Mouse (Mus musculus) intestine, embryonic 14.5 days (tissue): ENCODE measurements at regions not wholly inside any gene's neighbourhood (a gene's known extent, or its start where the extent isn't known, plus 50 kb on each side); places are given as distances from the start of the nearest gene placed in this dataset.

Experiments used
- ATAC-seq: fragments of 200-750 bp; cut with Nextera tagmentation; replicated peaks from 2 replicates; pipeline ENCODE4 v1.8.0; 2017; ENCODE audit warnings: low read depth, moderate number of reproducible peaks, moderate TSS enrichment, moderate library complexity; ENCODE audit not compliant: low FRiP score, low TSS enrichment
- DNase-seq: peaks from one replicate; pipeline ENCODE4 v3.0.0-alpha.2; 2018; ENCODE audit warnings: low spot score
- H3K27ac ChIP-seq: fragments of 300-500 bp; sonication (generic); 2 replicates; pipeline ENCODE4 v1.5.1; 2014; ENCODE audit warnings: low read depth, mild to moderate bottlenecking, control low read depth
- H3K27me3 ChIP-seq: fragments of 300-500 bp; sonication (generic); replicated peaks from 2 replicates; pipeline ENCODE4 v1.6.1; 2014; ENCODE audit warnings: low read length, control low read depth; ENCODE audit not compliant: control insufficient read depth, insufficient read depth
- H3K36me3 ChIP-seq: fragments of 300-500 bp; sonication (generic); 2 replicates; pipeline ENCODE4 v1.6.1; 2014; ENCODE audit warnings: low read length, control low read depth; ENCODE audit not compliant: control insufficient read depth, insufficient read depth
- H3K4me1 ChIP-seq: fragments of 300-500 bp; sonication (generic); replicated peaks from 2 replicates; pipeline ENCODE4 v1.6.1; 2014; ENCODE audit warnings: low read length, control low read depth, mixed read lengths; ENCODE audit not compliant: control insufficient read depth, insufficient read depth
- H3K4me2 ChIP-seq: fragments of 300-500 bp; sonication (generic); 2 replicates; pipeline ENCODE4 v1.6.1; 2014; ENCODE audit warnings: low read length
- H3K4me3 ChIP-seq: fragments of 300-500 bp; sonication (generic); 2 replicates; pipeline ENCODE4 v1.5.1; 2014; ENCODE audit warnings: low read depth, low read length, control low read depth, mixed read lengths
- H3K9ac ChIP-seq: fragments of 300-500 bp; sonication (generic); 2 replicates; pipeline ENCODE4 v1.6.1; 2014; ENCODE audit warnings: mild to moderate bottlenecking, low read length
- H3K9me3 ChIP-seq: fragments of 300-500 bp; sonication (generic); 2 replicates; pipeline ENCODE4 v1.6.1; 2016; ENCODE audit warnings: low read length, control low read depth; ENCODE audit not compliant: control insufficient read depth
- WGBS: fragments of 180-500 bp; shearing (Covaris S2); extraction: QIAGEN DNeasy Blood & Tissue Kit; methylation state at CpG from one replicate; pipeline ENCODE4 v1.1.7; 2014; 5-methylcytosine and 5-hydroxymethylcytosine counted together

DNA sequence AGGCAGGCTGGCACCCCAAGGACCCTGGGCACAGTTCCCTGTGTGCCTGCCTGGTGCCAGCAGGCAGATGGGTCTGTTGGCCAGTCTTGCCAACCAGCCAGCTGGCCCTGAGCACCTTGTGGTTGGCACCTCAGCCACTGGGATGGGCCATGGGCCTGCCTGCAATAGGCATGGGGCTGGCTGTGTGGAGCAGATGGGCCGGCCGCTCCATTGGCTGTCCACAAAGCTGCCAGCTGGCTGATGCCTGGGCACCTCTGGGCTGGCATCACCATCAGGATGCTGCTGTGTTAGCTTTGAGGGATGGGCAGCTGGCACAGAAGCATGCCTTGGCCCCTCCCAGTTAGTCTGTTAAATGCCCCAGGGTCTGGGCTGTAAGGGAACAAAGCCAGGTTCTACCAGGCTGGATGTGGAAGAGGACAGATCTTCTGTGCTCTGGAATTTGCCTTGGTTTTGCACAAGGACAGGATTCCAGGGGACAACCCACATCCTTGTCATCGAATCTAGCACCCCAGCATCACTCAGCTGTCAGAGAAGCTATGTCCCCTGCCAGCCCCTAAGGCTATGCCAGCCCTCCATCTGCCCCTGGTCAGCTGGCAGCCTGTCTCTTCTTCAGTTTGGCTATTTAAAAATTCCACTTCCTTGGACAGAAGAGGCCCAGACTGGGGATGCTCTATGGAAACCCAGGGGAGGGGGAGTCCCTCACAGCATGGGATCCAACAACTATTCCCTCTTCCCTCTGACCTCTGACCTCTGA, 201.8 kb downstream of the Gm26897 start:
- no peak overlapping the region for H3K9ac ChIP-seq
- no peaks in the 10 kb centered on the region for H3K36me3 ChIP-seq
- H3K9me3 ChIP-seq, result no peaks in the 10 kb centered on the region
- no peak overlapping the region for H3K27ac ChIP-seq
- H3K4me2 ChIP-seq, result no peak overlapping the region
- DNase-seq, result no peak
- no peak overlapping the region for H3K4me3 ChIP-seq
- no peaks in the 10 kb centered on the region for H3K27me3 ChIP-seq
- WGBS, result 83% methylated on average over 3 of the region's 3 CpGs
- ATAC-seq, result no peak
- no peaks in the 10 kb centered on the region for H3K4me1 ChIP-seq

DNA sequence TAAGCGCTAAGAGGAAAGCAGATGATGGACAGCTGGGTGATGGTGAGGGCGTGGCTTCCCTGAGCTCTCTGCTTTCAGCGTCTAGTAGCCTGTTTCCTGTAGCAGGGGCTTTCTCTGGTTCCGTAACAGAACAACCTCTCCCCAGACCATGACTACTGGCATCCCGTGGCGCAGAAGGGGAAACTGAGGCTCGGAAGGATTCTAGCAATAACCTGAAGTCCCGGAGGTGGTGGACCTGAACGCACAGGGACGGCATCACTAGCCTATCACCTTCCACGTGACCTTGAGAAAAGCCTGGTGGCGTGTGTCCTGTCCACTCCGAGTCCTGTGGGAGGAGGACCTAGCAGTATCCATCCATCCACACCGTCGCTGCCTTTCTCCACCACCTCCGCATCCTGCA, 208.1 kb downstream of the Gm26897 start:
- ATAC-seq, result no peak
- no peak overlapping the region for H3K4me2 ChIP-seq

DNA sequence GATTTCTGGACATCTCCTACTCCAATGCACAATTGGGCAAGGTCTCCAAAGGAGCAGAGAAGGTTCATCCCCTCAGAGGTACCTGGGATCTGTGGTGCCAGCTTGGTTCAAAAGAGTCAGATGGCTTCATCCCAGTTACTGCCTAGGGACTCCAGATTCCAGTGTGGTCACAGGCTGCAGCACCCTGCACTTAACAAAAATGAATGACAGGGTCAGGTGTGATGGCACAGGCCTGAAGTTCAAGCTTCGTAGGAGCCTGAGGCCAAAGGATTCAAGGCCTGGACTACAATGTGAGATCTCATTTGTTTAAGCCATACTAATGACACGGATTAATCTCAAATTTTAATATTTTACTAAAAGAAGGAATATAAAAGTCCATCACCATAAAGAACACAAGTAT, 209.1 kb downstream of the Gm26897 start:
- peaks cover 2% of the 10 kb centered on the region; the same call in 1 of the 2 replicates for H3K4me1 ChIP-seq
- H3K9me3 ChIP-seq, result no peaks in the 10 kb centered on the region
- 96% methylated on average over 2 of the region's 2 CpGs for WGBS
- H3K9ac ChIP-seq, result no peak overlapping the region
- no peaks in the 10 kb centered on the region for H3K27me3 ChIP-seq
- H3K4me3 ChIP-seq, result no peak overlapping the region
- no peak for DNase-seq
- H3K27ac ChIP-seq, result no peak overlapping the region
- H3K4me2 ChIP-seq, result no peak overlapping the region
- ATAC-seq, result no peak
- no peaks in the 10 kb centered on the region for H3K36me3 ChIP-seq

More for the DNA sequence above, 208.1 kb downstream of the Gm26897 start:
- no peak overlapping the region for H3K9ac ChIP-seq
- H3K4me3 ChIP-seq, result no peak overlapping the region
- peaks cover 2% of the 10 kb centered on the region; the same call in 1 of the 2 replicates for H3K4me1 ChIP-seq
- no peaks in the 10 kb centered on the region for H3K36me3 ChIP-seq
- H3K27ac ChIP-seq, result no peak overlapping the region
- no peaks in the 10 kb centered on the region for H3K9me3 ChIP-seq
- no peaks in the 10 kb centered on the region for H3K27me3 ChIP-seq
- DNase-seq, result no peak
- WGBS, result 74% methylated on average over 16 of the region's 16 CpGs

DNA sequence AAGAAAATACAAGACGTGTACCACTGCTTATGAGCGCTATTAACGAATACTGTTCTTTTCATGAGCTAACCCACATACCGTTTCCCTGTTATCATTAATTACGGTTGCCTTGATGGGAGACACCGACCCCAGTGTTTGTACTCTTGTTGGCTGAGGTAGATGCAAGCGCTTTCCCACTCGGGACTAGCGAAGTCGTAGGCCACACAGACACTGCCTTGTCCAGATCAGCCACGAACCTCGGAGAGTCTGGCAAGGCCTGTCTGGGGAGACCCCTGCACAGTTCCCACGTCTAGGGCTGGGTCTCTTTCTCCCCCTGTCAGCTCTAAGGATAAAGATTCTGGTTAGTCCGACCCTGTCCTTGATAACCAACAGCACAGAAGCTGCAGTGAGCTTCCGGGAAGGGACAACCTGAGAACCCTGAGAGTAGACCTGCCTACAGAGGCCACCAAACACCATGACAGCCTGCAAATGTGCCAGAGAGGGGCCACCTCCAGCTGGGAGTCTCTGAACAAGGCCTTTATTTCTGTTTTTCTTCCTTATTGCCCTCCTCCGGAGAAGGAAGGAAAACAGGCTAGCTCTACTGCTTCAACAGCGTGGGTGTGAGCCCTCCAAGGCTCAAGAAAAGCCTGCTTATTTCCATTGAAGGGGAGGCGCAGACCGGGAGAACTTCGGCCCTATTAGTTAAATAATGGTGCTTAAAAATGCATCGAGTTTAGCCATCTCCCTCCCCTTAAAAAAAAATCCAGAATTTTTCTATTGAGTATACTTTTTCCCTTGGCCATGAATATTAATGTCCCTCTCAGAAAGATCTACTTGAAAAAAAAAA, 209.8 kb downstream of the Gm26897 start:
- no peak overlapping the region for H3K4me2 ChIP-seq
- 0 out of 2 replicates have a peak overlapping the region, but pooled peaks have one; percentile 16 for H3K27ac ChIP-seq
- no peak overlapping the region for H3K4me3 ChIP-seq
- H3K27me3 ChIP-seq, result no peaks in the 10 kb centered on the region
- H3K36me3 ChIP-seq, result no peaks in the 10 kb centered on the region
- ATAC-seq (no peak; the same call in 1 of the 2 replicates), DNase-seq (no peak)
- no peaks in the 10 kb centered on the region for H3K9me3 ChIP-seq
- H3K9ac ChIP-seq, result no peak overlapping the region
- H3K4me1 ChIP-seq, result peaks cover 2% of the 10 kb centered on the region; the same call in 1 of the 2 replicates
- WGBS, result 70% methylated on average over 21 of the region's 21 CpGs

DNA sequence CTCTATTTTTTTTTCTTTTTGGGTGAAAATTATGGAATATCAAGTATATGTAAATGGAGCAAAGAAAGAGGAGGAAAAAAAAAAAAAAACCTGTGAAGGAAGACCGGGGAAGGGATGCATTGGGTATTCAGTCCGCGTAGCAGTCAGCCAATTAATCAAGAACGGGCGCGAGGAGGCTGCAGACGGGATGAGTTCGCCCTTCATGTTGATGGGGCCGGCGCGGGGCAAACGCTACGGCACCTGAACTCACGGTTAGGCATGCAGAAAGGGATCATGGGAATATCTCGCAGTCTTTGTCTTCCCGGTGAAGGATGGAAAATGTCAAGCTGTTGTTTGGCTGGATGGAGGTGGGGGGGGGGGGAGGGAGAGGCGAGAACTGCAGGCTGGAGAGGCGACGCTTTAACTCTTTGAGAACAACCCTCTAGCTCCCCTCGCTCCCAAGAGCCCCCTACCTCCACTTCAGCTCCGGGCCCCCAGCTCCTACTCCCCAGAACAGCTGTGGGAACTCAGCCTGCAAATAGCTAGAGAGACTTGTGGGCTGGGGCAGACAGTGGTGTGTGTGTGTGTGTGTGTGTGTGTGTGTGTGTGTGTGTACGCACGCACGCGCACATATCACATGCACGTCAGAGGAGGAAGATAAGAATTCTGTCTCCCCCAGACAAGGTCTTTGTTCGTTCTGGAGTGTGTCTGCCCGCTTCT, 210.7 kb downstream of the Gm26897 start:
- DNase-seq, result no peak
- Histone ChIP-seq H3K9me3 (no peaks in the 10 kb centered on the region), H3K27ac (no peak overlapping the region), H3K36me3 (no peaks in the 10 kb centered on the region), H3K4me3 (no peak overlapping the region), H3K4me1 (peaks cover 2% of the 10 kb centered on the region; the same call in 1 of the 2 replicates), H3K4me2 (peak overlapping the region; percentile 28), H3K9ac (no peak overlapping the region), H3K27me3 (no peaks in the 10 kb centered on the region)
- 24% methylated on average over 28 of the region's 28 CpGs for WGBS
- peak; percentile 68; the same call in 1 of the 2 replicates for ATAC-seq

DNA sequence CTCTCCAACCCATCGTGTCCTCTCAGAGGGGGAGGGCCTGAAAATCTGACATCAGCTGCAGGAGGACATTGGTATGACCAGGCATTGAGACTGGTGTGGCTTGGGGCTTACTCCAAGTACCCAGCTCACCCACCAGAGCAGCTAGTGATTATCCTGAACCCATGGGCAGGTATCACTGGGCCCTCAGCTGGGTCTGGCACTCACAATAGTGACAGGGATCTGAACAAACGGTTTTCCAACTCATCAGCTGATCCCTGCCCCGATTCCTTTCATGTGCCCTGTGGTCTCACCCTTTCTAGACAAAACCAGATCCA, 211.2 kb downstream of the Gm26897 start:
- Histone ChIP-seq H3K36me3 (no peaks in the 10 kb centered on the region), H3K9me3 (no peaks in the 10 kb centered on the region), H3K27ac (no peak overlapping the region), H3K9ac (no peak overlapping the region), H3K4me1 (peaks cover 2% of the 10 kb centered on the region; the same call in 1 of the 2 replicates), H3K4me3 (no peak overlapping the region), H3K27me3 (no peaks in the 10 kb centered on the region), H3K4me2 (peak overlapping the region; percentile 28; the same call in 1 of the 2 replicates)
- 54% methylated on average over 3 of the region's 3 CpGs for WGBS
- no peak for DNase-seq
- ATAC-seq, result no peak

DNA sequence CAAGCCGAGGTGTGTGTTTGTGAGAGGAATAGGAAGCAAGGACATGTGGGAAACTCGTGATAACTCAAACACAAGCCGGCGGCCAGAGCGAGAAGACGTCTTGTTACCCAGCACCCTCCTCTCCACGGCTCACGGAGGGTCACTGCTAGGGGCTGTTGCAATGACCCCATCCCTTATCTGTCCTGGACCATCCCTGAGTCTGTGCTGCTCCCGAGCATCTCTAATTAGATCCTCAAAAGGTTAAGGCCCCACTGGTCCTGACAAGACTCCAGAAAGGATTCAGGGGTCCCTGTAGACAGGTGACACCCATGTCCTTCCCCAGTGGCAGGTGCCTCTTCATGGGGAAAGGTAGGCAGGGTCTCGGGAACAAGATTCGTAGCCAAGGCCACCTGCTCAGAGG, 212.6 kb downstream of the Gm26897 start:
- no peak for ATAC-seq
- H3K27me3 ChIP-seq, result no peaks in the 10 kb centered on the region

DNA sequence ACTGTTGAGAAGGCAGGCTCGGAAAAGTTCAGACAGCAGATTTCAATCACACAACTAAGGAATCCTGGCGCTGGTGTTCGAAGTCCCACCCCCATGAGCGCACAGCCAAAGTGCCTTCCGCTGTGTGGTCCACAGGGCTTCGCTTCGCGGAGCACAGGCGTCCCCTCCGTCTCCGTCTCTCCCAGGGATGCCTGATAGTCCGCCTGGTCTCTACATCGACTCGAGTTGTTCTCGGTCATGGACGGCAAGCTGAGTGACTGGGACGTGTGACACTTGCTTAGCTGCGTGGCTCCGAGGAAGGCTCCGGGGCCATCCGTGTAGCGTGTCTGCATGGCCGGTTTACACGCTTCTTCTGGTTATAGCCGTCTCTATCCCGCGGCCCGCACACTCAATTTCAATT, 224.0 kb downstream of the Gm26897 start:
- DNase-seq (no peak), ATAC-seq (no peak)
- Histone ChIP-seq H3K4me3 (no peak overlapping the region), H3K4me1 (no peaks in the 10 kb centered on the region), H3K9ac (no peak overlapping the region), H3K27me3 (no peaks in the 10 kb centered on the region), H3K4me2 (no peak overlapping the region), H3K9me3 (no peaks in the 10 kb centered on the region), H3K36me3 (no peaks in the 10 kb centered on the region), H3K27ac (no peak overlapping the region)
- WGBS, result 65% methylated on average over 28 of the region's 28 CpGs

More for the DNA sequence above, 212.6 kb downstream of the Gm26897 start:
- WGBS, result 86% methylated on average over 11 of the region's 11 CpGs
- Histone ChIP-seq H3K27ac (no peak overlapping the region), H3K9me3 (no peaks in the 10 kb centered on the region), H3K4me1 (peaks cover 2% of the 10 kb centered on the region; the same call in 1 of the 2 replicates), H3K36me3 (no peaks in the 10 kb centered on the region), H3K4me2 (no peak overlapping the region), H3K9ac (no peak overlapping the region), H3K4me3 (no peak overlapping the region)
- no peak for DNase-seq
